Mouse (Mus musculus) neural tube, embryonic 12.5 days (tissue): ENCODE data around the gene Pa2g4. TPM values are rescaled to one million over a fixed set of nuclear protein-coding genes. Genes with fewer than 3 reads are reported as not detected.

Experiments used
- ATAC-seq: fragments of 200-750 bp; cut with Nextera tagmentation; 2 replicates; pipeline ENCODE4 v1.8.0; 2017; ENCODE audit warnings: low read depth, mild to moderate bottlenecking, moderate TSS enrichment, moderate library complexity; ENCODE audit not compliant: low FRiP score
- H3K27ac ChIP-seq: fragments of 300-500 bp; sonication (generic); 2 replicates; pipeline ENCODE4 v1.5.1; 2016
- H3K27me3 ChIP-seq: fragments of 300-500 bp; sonication (generic); replicated peaks from 2 replicates; pipeline ENCODE4 v1.6.1; 2016; ENCODE audit warnings: mild to moderate bottlenecking
- H3K36me3 ChIP-seq: fragments of 300-500 bp; sonication (generic); 2 replicates; pipeline ENCODE4 v1.6.1; 2016; ENCODE audit warnings: mild to moderate bottlenecking
- H3K4me1 ChIP-seq: fragments of 300-500 bp; sonication (generic); 2 replicates; pipeline ENCODE4 v1.6.1; 2016
- H3K4me2 ChIP-seq: fragments of 300-500 bp; sonication (generic); replicated peaks from 2 replicates; pipeline ENCODE4 v1.6.1; 2016; ENCODE audit warnings: mild to moderate bottlenecking
- H3K4me3 ChIP-seq: fragments of 300-500 bp; sonication (generic); 2 replicates; pipeline ENCODE4 v1.5.1; 2016
- H3K9ac ChIP-seq: fragments of 300-500 bp; sonication (generic); 2 replicates; pipeline ENCODE4 v1.6.1; 2016; ENCODE audit warnings: mild to moderate bottlenecking
- H3K9me3 ChIP-seq: fragments of 300-500 bp; sonication (generic); 2 replicates; pipeline ENCODE4 v1.6.1; 2016; ENCODE audit warnings: mild to moderate bottlenecking
- WGBS: fragments of 180-500 bp; shearing (Covaris S2); methylation state at CpG from one replicate; pipeline ENCODE4 v1.1.7; 2016; 5-methylcytosine and 5-hydroxymethylcytosine counted together
- polyA plus RNA-seq: library from polyadenylated mRNA; unstranded; fragments of >200 nt; fragmentation: Nextera tagmentation; extraction: Ambion mirVana; gene quantifications from 2 replicates; pipeline ENCODE4 v1.2.1, GENCODE M21; 2016

Pa2g4 gene
- polyA plus RNA-seq, 1 experiment from 2014 or later, result 156 TPM

DNA sequence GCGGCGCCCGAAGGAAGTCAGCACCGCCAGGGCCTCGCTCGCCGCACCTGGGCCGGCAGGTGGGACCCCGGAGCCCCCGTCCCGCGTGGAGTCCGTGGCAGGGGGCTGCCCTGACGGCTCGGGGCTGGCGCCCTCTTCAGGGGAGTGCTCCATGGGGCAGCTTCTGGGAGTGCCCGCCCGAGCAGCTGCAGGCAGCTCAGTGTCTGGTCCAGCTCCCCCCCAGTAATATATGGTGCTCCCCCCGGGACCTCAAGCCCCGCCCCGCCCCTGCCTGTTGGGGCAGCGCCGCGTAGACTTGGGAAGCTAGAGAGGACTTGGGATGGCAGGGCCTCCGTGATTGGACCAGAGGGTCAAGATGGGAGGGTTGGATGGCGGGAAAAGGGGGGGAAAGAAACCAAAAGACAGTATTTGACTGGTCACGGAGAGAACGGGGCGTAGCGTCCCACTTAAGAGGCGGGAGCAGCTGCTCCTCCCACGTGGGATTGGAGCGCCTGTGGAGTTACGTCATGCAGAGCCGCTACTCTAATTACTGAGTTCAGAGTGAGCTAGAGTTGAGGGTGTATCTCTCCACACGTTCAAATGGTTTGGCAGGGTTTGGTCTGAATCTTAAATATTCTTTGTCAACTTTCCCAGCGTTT lies 40.0 kb downstream of the Pa2g4 start, which contains the start of gene Esyt1:
TSS of gene Esyt1 (minus strand) at position 201 of the 638 bp plus-strand sequence.
- H3K36me3 ChIP-seq, result peaks cover 6% of the 10 kb centered on the region
- peaks cover 17% of the 10 kb centered on the region for H3K4me1 ChIP-seq
- no peaks in the 10 kb centered on the region for H3K9me3 ChIP-seq
- peak within 1 kb of the TSS; percentile 99 for H3K4me2 ChIP-seq
- ATAC-seq, result peak; percentile 97
- H3K4me3 ChIP-seq, result peak within 1 kb of the TSS; percentile 78
- WGBS, result under 1% methylated on average over 37 of the region's 37 CpGs
- peaks cover 7% of the 10 kb centered on the region for H3K27me3 ChIP-seq
- peak within 1 kb of the TSS; percentile 75 for H3K9ac ChIP-seq
- peak within 1 kb of the TSS; percentile 50 for H3K27ac ChIP-seq

DNA sequence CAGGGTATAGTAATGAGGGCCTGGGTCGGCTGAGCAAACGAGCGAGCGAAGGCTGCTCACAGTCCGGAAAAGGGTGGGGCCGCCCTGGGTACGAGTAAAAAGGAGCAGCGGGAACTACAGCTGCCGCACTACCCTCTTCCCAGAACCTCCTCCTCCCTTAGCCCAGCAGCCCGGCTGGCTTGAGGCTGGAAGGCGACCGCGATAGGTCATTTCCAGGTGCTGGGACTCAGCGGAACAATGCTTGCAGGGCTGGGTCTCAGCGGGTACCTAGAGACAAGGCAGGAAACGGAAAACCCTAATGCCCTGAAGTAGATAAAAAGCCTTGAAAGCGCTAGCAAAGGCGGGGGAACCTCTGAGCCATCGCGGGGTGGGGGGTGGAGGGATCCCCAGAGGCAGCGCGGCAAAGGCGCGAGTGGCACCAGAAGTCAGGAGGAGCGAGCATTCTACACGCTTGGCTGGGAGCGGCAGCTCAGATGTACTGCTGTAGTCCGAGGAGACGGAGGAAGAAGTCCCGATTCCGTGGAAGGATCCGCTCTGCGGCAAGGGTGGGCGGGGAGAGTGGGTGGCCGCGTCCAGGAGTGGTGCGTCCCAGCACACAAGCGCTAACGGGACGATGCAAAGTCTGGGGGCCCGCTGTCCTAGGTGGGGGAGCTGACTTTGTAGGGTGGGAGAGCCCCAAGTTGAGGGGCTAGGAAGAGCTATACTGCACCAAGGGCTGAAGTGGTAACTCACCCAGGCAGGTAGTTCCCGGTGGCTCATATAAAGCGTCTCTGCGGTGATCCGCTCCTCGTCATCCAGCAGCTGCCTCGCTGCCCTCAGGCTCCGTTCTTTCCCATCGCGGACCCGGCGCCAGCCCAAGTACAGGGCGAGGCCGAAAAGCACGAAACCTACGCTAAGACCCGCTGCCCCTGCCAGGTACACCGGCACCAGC lies 40.8 kb downstream of the Pa2g4 start:
- Histone ChIP-seq H3K9me3 (no peaks in the 10 kb centered on the region), H3K4me1 (peaks cover 17% of the 10 kb centered on the region), H3K9ac (peak overlapping the region; percentile 75), H3K27ac (peak overlapping the region; percentile 50), H3K36me3 (peaks cover 14% of the 10 kb centered on the region), H3K4me3 (peak overlapping the region; percentile 78), H3K27me3 (peaks cover 7% of the 10 kb centered on the region), H3K4me2 (peak overlapping the region; percentile 99)
- WGBS, result under 1% methylated on average over 58 of the region's 58 CpGs
- ATAC-seq, result peak; percentile 45

DNA sequence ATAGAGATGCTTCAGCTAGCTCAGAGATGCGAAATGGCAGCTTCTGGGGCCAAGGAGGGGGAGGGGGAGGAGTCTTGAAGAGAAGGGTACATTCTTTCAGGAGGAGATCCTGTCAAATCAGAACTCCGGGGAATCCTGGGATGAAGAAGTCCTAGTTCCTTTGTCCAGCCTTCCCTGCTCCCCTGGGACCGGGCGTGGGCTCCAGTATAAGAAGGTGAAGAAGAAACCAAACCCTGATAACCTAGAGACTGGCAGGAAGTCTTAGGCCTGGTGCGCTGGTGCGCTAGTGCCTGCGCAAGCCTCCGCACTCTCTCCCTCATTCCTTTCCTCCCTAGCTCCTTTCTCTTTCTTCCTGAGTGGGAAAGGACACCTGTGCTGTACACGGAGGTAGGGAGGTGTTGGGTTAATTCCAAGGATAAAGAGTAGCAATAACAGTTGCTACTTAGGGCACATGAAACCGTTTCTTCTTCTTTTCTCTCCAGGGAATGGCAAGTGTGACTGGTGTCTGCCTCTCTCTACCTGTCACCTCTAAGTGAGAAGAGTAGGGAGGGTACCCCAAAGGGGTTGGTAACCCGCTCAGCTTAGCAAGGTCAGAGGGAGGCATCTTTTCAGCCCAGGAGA lies 41.6 kb downstream of the Pa2g4 start:
- Histone ChIP-seq H3K4me3 (peak overlapping the region; percentile 78), H3K36me3 (peaks cover 22% of the 10 kb centered on the region), H3K9ac (peak overlapping the region; percentile 75), H3K27me3 (peaks cover 7% of the 10 kb centered on the region), H3K27ac (no peak overlapping the region), H3K4me2 (peak overlapping the region; percentile 99), H3K9me3 (no peaks in the 10 kb centered on the region), H3K4me1 (peaks cover 17% of the 10 kb centered on the region)
- 9% methylated on average over 11 of the region's 11 CpGs for WGBS
- ATAC-seq, result no peak

DNA sequence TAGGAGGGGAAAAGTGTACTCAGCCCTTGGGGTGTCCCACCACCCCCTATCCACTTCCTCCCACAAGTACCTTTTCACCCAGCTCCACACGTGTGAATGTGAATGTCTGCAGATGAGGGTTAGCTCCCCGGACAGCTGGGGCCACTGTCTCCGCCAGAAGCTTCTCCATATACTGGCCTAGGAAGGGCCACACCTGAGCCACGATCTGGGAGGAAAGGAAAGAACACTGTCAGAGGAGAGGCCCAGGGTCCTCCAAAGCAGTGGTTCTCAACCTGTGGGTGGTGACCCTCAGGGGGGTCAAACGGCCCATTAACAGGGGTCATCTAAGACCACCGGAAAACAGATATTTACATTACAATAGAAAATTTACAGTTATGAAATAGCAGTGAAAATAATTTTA lies 43.4 kb downstream of the Pa2g4 start:
- 77% methylated on average over 6 of the region's 6 CpGs for WGBS

DNA sequence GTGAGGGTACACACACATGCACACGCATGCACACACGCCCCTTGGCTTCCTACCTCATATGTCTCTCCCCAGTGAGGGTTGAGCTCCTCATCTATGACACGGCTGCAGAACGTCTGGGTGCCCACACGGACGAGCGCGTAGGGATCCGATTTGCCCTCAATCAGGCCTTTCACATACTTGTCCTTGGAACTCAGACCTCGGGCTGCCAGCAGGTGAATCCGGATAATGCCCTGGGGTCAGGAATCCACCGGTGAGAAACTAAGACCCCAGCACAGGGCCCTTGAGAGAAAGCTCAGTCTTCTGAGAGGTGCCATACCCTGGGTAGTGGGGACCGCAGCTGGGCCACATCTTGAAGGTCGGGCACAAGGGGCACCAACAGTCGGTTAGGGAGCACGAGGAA lies 45.2 kb downstream of the Pa2g4 start:
- no peak overlapping the region for H3K4me2 ChIP-seq
- H3K36me3 ChIP-seq, result peaks cover 45% of the 10 kb centered on the region
- H3K27ac ChIP-seq, result no peak overlapping the region
- peaks cover 10% of the 10 kb centered on the region for H3K4me1 ChIP-seq
- ATAC-seq, result no peak
- H3K27me3 ChIP-seq, result peaks cover 31% of the 10 kb centered on the region
- 90% methylated on average over 16 of the region's 16 CpGs for WGBS
- H3K9ac ChIP-seq, result no peak overlapping the region
- H3K9me3 ChIP-seq, result no peaks in the 10 kb centered on the region
- no peak overlapping the region; the same call in 1 of the 2 replicates for H3K4me3 ChIP-seq

More for the DNA sequence above, 43.4 kb downstream of the Pa2g4 start:
- no peak overlapping the region; the same call in 1 of the 2 replicates for H3K4me2 ChIP-seq
- no peak overlapping the region for H3K4me3 ChIP-seq
- H3K27me3 ChIP-seq, result peaks cover 15% of the 10 kb centered on the region
- H3K27ac ChIP-seq, result no peak overlapping the region
- H3K9ac ChIP-seq, result no peak overlapping the region
- ATAC-seq, result no peak
- peaks cover 32% of the 10 kb centered on the region for H3K36me3 ChIP-seq
- H3K9me3 ChIP-seq, result no peaks in the 10 kb centered on the region
- peaks cover 17% of the 10 kb centered on the region for H3K4me1 ChIP-seq

DNA sequence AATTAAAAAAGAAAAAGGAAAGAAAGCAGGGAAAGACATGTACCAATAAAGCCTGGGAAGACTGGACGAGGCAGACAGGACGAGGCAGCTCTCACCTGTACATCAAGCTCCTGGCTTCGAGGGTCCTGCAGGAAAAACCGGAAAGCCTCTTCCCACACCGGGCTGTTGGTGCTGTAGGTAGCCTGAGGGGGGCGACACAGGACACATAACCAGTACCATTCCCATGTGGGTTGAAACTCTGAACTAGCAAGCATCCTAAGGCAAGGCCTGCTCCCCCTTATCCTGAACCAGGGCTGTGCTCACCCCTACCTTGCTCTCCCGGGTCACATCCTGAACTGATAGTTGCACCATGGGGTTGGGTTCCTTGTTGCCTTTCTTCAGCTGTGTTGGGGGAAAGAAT lies 47.0 kb downstream of the Pa2g4 start:
- Histone ChIP-seq H3K27me3 (peaks cover 26% of the 10 kb centered on the region), H3K9me3 (no peaks in the 10 kb centered on the region), H3K9ac (no peak overlapping the region), H3K36me3 (peaks cover 56% of the 10 kb centered on the region), H3K4me3 (no peak overlapping the region), H3K4me1 (peaks cover under 1% of the 10 kb centered on the region; the same call in 1 of the 2 replicates), H3K4me2 (no peak overlapping the region), H3K27ac (no peak overlapping the region)
- ATAC-seq, result no peak
- 72% methylated on average over 7 of the region's 7 CpGs for WGBS

DNA sequence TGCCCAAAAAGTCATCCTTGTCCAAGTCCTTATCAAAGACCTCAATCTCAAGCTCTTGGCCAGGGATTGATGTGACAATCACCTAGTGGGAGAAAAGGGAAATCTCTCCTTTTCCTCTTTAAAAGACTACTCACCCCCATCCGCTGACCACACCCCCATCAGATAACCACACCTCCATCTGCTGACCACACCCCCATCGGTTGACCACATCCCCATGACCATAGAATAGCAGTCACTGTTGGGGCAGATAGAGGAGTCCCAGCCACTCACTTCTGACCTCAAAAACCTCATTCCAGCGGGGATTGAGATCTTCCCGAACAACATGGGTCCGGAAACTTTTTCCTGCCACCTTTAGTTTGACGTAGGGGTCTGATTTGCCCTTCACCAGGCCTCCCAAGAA lies 49.1 kb downstream of the Pa2g4 start:
- H3K4me1 ChIP-seq, result no peaks in the 10 kb centered on the region
- H3K9ac ChIP-seq, result no peak overlapping the region
- no peaks in the 10 kb centered on the region for H3K9me3 ChIP-seq
- H3K27me3 ChIP-seq, result peaks cover 25% of the 10 kb centered on the region
- H3K27ac ChIP-seq, result no peak overlapping the region
- peaks cover 64% of the 10 kb centered on the region for H3K36me3 ChIP-seq
- ATAC-seq, result no peak
- H3K4me3 ChIP-seq, result no peak overlapping the region
- 29% methylated on average over 6 of the region's 6 CpGs for WGBS
- H3K4me2 ChIP-seq, result no peak overlapping the region

DNA sequence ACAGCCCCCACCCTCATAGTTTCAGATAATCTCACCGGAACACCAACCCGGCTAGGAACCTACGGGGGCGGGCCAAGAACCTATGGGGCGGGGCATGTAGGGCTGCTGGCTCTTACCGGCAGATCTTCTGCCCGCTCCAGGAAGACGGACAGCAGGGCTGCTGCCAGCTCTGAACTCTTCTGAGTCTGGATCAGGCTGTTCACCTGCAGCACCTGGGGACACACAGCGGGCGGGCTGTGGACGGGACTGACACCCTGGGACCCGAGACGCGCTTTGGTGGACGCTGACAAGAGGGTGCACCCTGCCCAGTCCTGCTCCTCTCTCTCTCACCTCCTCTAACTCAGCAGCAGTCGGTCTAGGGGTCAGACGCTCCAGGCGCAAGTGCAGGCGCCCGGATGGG lies 49.8 kb downstream of the Pa2g4 start:
- Histone ChIP-seq H3K36me3 (peaks cover 69% of the 10 kb centered on the region), H3K27me3 (peaks cover 25% of the 10 kb centered on the region), H3K9me3 (no peaks in the 10 kb centered on the region), H3K4me2 (peak overlapping the region; percentile 24), H3K27ac (no peak overlapping the region), H3K9ac (no peak overlapping the region), H3K4me1 (no peaks in the 10 kb centered on the region), H3K4me3 (no peak overlapping the region)
- ATAC-seq, result no peak
- WGBS, result 20% methylated on average over 20 of the region's 20 CpGs

DNA sequence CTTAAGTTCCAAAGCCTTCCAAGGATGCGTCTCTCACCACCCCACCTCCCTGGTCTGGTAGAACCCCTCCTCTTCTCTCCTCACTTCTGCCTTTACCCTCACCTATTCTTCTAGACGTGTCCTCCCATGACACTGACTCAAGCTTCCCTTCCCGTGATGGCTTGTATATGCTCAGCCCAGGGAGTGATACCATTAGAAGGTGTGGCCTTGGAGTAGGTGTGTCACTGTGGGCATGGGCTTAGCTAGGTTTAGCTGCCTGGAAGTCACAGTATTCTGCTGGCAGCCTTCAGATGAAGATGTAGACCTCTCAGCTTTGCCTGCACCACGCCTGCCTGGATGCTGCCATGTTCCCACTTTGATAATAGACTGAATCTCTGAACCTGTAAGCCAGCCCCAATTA lies 50.7 kb downstream of the Pa2g4 start:
- Histone ChIP-seq H3K4me2 (no peak overlapping the region), H3K4me1 (no peaks in the 10 kb centered on the region), H3K9ac (no peak overlapping the region), H3K27ac (no peak overlapping the region), H3K36me3 (peaks cover 69% of the 10 kb centered on the region), H3K27me3 (peaks cover 25% of the 10 kb centered on the region), H3K9me3 (no peaks in the 10 kb centered on the region), H3K4me3 (no peak overlapping the region)
- WGBS, result 84% methylated on average over 4 of the region's 4 CpGs
- ATAC-seq, result no peak

DNA sequence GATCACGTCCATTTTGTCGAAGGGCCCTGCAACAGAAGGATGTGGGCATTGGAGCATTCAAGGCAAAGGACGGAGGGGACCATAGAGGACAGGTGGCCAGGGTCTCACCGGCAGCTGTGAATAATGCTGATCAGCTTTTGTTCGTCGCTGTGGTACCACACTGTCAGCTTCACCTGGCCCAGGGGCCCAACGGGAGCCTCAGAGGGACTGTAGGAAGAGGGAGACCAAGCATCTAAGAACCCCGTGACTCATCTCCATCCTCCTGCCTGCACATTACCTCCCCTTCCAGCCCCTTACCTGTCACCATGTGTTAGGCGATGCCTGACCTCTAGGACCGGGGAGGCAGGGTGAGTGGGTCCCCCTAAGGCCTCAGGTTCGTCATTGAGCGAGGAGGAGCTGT lies 54.0 kb downstream of the Pa2g4 start:
- Histone ChIP-seq H3K4me1 (no peaks in the 10 kb centered on the region), H3K9me3 (no peaks in the 10 kb centered on the region), H3K9ac (no peak overlapping the region), H3K27ac (no peak overlapping the region), H3K27me3 (peaks cover 10% of the 10 kb centered on the region), H3K36me3 (peaks cover 53% of the 10 kb centered on the region), H3K4me3 (no peak overlapping the region), H3K4me2 (no peak overlapping the region)
- 87% methylated on average over 12 of the region's 12 CpGs for WGBS
- ATAC-seq, result no peak

DNA sequence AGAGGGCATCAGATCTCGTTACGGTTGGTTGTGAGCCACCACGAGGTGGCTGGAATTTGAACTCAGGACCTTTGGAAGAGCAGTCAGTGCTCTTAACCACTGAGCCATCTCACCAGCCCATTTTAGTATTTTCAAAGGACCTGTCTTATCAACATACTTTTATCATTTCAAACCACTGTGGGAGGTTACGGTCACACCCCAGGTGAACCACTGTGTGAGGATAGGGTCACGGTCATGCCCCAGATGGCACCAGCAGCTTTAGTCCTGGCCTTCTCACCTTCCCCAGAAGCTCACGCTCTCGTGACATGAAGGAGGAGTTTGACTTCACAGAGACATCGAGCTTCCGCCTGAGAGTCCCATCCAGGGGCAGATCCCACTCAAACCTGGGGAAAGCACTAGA lies 54.6 kb downstream of the Pa2g4 start:
- no peak overlapping the region for H3K4me3 ChIP-seq
- no peaks in the 10 kb centered on the region for H3K9me3 ChIP-seq
- 94% methylated on average over 9 of the region's 9 CpGs for WGBS
- no peak overlapping the region for H3K9ac ChIP-seq
- no peaks in the 10 kb centered on the region for H3K4me1 ChIP-seq
- no peak overlapping the region for H3K27ac ChIP-seq
- H3K36me3 ChIP-seq, result peaks cover 50% of the 10 kb centered on the region
- H3K4me2 ChIP-seq, result no peak overlapping the region
- no peak for ATAC-seq
- H3K27me3 ChIP-seq, result peaks cover 5% of the 10 kb centered on the region

DNA sequence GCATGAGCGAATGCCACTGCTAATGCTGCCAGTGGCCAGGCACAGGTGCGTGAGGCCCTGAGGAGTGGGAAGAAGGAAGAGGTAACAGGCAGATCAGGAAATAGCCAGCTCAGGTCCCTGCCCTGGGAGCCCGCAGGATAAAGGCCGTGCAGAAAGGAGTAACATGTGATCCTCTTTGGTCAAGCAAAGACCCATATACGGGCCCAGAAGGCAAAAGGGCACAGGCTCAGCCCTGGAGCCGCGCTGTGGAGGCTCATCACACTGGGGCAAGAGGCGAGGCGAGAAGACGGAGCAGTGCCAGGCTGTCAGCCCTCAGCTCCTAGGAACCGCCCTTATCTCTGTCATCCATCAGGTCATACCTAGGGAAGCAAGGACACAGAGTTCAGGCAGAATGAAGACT lies 55.5 kb downstream of the Pa2g4 start:
- Histone ChIP-seq H3K4me3 (no peak overlapping the region), H3K27ac (no peak overlapping the region), H3K4me2 (no peak overlapping the region), H3K9me3 (no peaks in the 10 kb centered on the region), H3K4me1 (no peaks in the 10 kb centered on the region), H3K27me3 (no peaks in the 10 kb centered on the region), H3K9ac (no peak overlapping the region), H3K36me3 (peaks cover 41% of the 10 kb centered on the region)
- ATAC-seq, result no peak
- WGBS, result 90% methylated on average over 11 of the region's 11 CpGs
